Mouse (Mus musculus) erythroid progenitor cell, adult 5-6 weeks (primary cell): ENCODE results near the gene Pnmal1. TPM values are rescaled to one million over a fixed set of nuclear protein-coding genes. Genes with fewer than 3 reads are reported as not detected.
A peak's percentile ranks its signal among the peaks of the same experiment; 100 is the strongest.

Experiments used
- ATAC-seq: replicated peaks from 2 replicates; pipeline ENCODE4 v1.8.0; 2016; ENCODE audit warnings: moderate number of reproducible peaks, mild to moderate bottlenecking, moderate TSS enrichment, inconsistent platforms; ENCODE audit not compliant: poor library complexity, low FRiP score, severe bottlenecking
- total RNA-seq, 2 experiments: library from RNA; stranded (forward) in 1 of 2; stranded (reverse) in 1 of 2; fragments of 150-400 nt in 1 of 2; fragments of 186-747, 209-891 nt in 1 of 2; gene quantifications; 2 replicates each; pipeline versions ENCODE4 v1.2.3 to v1.2.4; 2015 to 2017; ENCODE audit warnings: low replicate concordance in 2 of 2

Gene Pnmal1
- total RNA-seq (2015; ENCODE audit: low replicate concordance) (not detected in 2 replicates), total RNA-seq (2017; ENCODE audit: low replicate concordance) (not detected in 2 replicates)

DNA sequence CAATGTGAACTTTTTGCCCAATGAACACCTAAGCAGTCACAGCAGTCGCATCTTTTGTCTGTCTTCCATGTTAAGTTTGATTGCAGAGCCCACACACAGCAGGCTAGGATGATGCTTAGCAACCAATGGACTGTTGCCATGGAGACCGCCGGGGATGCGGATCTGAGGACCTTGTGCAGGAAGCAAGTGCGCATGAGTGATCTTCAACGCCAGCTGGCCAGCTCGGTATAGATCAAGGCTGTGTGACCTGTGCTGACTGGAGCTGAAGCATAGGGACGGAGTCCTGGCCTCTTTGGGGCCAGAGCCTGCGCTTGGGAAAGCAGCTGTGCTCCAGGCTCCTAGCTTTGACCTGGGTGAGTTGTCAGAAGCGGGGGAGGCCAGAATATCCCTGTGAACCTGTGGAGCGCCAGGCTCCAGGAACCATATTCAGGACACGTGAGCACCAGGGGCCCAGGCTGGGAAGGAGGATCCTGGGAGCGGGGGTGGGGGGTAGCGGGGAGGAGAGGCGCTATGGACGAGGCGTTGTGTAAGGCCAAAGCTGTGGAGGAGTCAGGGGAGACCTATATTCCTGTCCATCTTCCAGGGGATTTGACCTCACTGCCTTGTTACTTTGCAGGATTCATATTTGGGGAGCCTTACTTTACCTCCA is at the start of gene Pnmal1:
Pnmal1 (plus strand) TSS at position 141 of the 649 bp plus-strand sequence.
- ATAC-seq, result no peak

- ATAC-seq, result no peak
Observed at GRCm38 (mm10) chr7:16909909-16910308, 49.6 kb upstream of the Pnmal1 start.

GRCm38 (mm10) chr7:16911904-16912303 is 47.6 kb upstream of the Pnmal1 start:
- no peak for ATAC-seq

- no peak for ATAC-seq
Observed at GRCm38 (mm10) chr7:16912360-16912759, 47.1 kb upstream of the Pnmal1 start.

- ATAC-seq, result peak; percentile 84
Observed at GRCm38 (mm10) chr7:16913806-16914452, 45.5 kb upstream of the Pnmal1 start.

DNA sequence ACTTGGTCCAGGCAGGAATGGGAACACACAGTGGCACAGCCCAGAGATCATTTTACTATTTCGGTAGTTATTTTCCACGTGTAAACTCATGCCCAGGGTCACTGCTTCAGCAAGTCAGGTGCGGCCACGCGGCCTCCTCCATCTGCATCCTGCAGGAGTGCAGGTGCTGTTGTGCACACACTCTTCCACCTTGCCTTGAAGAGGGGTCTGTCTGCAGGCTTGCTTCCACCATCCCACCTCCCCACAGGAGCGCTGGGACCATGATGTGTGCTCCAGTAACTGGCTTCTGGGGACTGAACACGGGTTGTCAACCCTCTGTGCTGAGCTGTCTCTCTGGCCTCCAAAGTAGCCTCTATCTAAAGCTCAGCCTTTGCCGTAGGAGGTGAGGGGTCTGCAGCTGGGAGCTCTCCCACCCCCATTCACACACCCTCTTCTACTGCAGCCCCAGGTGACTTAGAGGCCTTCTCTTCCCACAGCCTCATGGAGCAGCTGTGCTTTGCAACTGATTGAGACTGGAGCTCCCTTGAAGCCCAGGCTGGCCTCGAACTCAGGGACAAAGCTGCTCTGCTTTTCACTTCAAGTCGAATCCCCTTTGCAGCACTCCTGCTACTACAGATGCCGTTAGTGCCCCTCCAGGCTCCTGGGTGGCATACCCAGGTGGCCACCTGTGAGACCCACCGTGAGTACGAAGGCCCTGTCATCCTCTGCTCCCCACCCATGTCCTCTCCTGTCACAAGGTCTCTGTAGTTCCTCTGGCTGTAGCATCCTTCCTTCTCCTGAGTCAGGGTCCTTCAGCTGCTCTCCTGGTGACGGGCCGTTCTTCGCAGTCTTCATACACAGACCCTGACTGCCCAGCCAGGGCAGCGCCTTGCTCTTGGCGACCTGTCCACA is 44.8 kb upstream of the Pnmal1 start:
- ATAC-seq, result no peak

- no peak for ATAC-seq
Observed at GRCm38 (mm10) chr7:16915461-16916340, 43.8 kb upstream of the Pnmal1 start.

- no peak for ATAC-seq
Observed at GRCm38 (mm10) chr7:16916342-16917265, 42.9 kb upstream of the Pnmal1 start.

DNA sequence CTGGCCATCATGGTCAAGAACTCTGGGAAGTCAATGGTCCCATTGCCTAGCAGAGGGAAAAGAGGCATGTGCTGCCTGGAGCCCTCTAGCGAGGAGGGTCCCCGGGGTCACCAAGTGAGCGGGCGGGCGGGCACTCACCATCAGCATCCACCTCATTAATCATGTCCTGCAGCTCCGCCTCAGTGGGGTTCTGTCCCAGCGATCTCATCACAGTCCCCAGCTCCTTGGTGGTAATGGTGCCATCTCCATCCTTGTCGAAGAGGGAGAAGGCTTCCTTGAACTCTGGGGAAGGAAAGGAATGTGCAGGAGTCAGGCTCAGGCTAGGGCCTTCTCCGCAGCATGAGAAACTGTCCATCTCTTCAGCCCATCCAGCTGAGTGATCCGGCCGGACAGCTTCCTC is 42.0 kb upstream of the Pnmal1 start:
- no peak for ATAC-seq

DNA sequence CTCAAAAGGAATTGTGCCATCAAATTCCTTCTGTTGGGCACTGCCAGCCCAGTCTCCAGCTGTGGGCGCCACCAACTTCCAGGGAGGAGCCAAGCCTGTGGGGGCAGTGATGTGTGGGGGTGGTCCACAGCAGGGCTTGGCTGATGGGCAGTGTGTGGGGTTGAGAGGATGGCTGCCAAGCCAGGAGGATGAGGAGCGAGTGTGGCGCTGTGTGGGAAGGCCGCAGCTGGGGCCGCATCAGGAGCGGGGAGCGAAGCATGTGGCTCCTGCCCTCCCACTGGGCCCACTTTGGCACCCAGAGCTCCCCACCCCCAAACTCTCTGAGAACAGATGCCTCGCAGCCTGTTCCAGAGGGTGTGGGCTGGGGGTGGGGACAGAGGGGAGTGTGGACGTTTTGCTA is 41.5 kb upstream of the Pnmal1 start:
- ATAC-seq, result no peak

DNA sequence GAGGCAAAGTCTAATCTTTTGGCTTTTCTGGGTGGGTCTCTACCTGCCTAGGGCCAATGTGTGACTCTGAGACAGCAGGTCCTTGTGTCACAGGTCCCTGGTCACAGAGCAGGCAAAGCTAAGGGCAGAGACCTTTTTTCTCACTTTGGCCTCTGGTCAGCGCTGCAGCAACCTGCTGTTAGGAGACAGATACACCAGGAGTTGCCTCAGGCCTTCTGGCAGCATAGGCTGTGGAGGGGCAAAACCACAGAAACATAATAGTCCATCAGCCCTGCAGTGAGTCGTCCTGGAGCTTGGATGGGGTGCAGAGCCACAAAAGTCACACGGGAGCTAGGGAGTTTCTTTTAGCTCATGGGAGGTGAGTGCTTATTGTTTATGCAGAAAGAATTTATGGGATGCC is 40.8 kb upstream of the Pnmal1 start:
- no peak for ATAC-seq

DNA sequence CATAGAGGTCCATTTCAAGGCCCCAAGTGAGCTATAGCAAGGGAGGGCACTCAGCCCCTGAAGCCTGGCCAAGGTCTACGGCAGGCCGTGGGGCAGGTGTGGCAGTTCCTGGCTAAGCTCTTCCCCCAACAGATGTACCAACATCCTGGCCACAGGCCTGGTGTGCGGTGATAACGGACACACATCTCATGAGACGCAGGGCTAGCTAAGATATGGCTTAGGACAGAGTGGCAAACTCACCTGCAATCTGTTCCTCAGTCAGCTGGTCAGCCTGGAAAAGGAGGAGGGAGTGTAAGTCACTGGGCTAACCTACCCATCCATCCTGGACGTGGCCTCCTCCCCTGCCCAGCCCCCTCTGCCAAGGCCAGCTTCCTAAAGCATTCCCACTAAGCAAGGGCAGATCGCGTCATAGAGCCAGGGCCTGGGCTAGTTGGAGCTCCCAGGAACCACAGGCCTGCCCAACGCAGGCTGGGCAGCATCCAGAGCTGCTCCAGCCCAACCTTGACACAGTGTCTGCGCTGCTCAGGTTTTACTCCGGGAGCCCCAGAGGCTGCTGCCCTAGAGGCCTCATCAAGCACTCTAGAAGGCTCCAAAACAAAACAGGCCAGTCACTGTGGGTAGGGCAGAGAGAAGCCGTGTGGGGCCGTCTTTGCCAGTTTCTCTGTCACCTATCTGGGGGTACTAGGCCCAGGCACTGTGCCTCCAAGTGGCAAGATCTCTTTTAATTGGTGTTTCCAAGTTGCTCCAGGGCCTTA is 39.9 kb upstream of the Pnmal1 start:
- ATAC-seq, result peak; percentile 51

- ATAC-seq, result no peak
Observed at GRCm38 (mm10) chr7:16920150-16920579, 39.3 kb upstream of the Pnmal1 start.

GRCm38 (mm10) chr7:16920818-16921791 is 38.4 kb upstream of the Pnmal1 start:
- ATAC-seq, result no peak

- ATAC-seq, result no peak
Observed at GRCm38 (mm10) chr7:16921881-16922335, 37.6 kb upstream of the Pnmal1 start.

- peak; percentile 35 for ATAC-seq
Observed at GRCm38 (mm10) chr7:16922360-16922973, 37.0 kb upstream of the Pnmal1 start.
